Comparison of ENCODE assay signal across 19 mouse cellular contexts in the genomic region with DNA sequence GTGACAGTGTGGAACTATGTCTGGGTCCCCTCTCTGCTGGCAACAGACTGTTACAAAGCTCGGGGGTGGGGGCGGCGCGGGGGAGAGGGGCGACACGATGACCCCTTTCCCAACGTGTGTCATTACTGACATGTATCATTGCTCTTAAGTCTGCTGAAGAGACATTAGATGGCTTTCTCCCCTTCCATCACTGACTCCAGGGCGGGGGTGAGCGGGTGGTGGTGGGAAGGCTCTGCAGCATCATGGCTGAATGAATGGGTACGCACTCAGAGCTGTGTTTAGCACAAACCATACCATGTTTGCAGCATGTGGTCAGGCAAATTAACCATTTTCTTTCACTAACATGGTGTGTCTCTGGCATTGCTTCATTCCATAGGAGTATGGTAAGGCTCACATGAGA. TPM values are rescaled to one million over a fixed set of nuclear protein-coding genes. Genes with fewer than 3 reads are reported as not detected.
A peak's percentile ranks its signal among the peaks of the same experiment; 100 is the strongest.
DNase-seq lines count a peak whose midpoint lies in the region.
"Had no signal": no experiment of that assay in that cellular context is flagged by ENCODE, and none has a peak within 500 bp of the region (broad histone marks: within the 10 kb centered on the region; RNA-seq: fewer than 3 reads in every experiment).

No protein-coding gene starts in this region.

- peak; percentile 63 for DNase-seq in heart, adult 11 months
- no peak for DNase-seq in heart, postnatal 10 days
- peak; percentile 72 for DNase-seq in heart, embryonic 10.5 days (ENCODE audit: low spot score)
- DNase-seq in heart, postnatal 14 days: no peak
- DNase-seq: adrenal gland, adult 2 months; adrenal gland, adult 8-10 months; adrenal gland, postnatal 10 days; adrenal gland, postnatal 14 days; adrenal gland, postnatal 25 days; adrenal gland, postnatal 36 days; B cell, adult 2 months; cerebellum, adult 11 months; cerebellum, adult 11-12 months; cerebellum, adult 18-20 months had no signal

- 93% methylated on average over 10 of the region's 10 CpGs for WGBS in heart, embryonic 10.5 days

- H3K27ac ChIP-seq in heart, embryonic 10.5 days: no peak overlapping the region

- peaks cover 19% of the 10 kb centered on the region for H3K27me3 ChIP-seq in heart, embryonic 10.5 days (ENCODE audit: insufficient read depth, poor library complexity, severe bottlenecking)

- no peaks in the 10 kb centered on the region for H3K9me3 ChIP-seq in heart, embryonic 10.5 days

- no peak overlapping the region for H3K4me3 ChIP-seq in heart, embryonic 10.5 days

- intact Hi-C loops in heart, postnatal 10 days (cut with DNase I): no loop called here
- intact Hi-C loops in heart, postnatal 14 days (cut with DNase I): no loop called here

- H3K4me1 ChIP-seq in heart, embryonic 10.5 days: no peaks in the 10 kb centered on the region

- H3K36me3 ChIP-seq in heart, embryonic 10.5 days: no peaks in the 10 kb centered on the region
- H3K36me3 ChIP-seq: G1E had no signal

RNA-seq across cellular contexts. Expression of a gene that starts 43.3 kb away (rescaled TPM):
- total RNA-seq in heart, postnatal 10 days (2021): 10 to 100 TPM; 17.9 to 28.8 TPM
- 0.21 and 1.1 TPM in 2 replicates for polyA plus RNA-seq in heart, embryonic 10.5 days (2016; fragmentation: Nextera tagmentation; extraction: Ambion mirVana)
- 10 to 100 TPM; 29.2 to 32.2 TPM for total RNA-seq in heart, postnatal 14 days (2021)
- total RNA-seq: CH12.LX, MEL had no signal
- polyA plus RNA-seq: C2C12, G1E, Patski had no signal

Comparison
In these comparisons a context has a peak if more than half of its experiments do, and no peak if none do; other contexts are left out.
1. DNase-seq: peak in heart, adult 11 months (single experiment) and heart, embryonic 10.5 days (single experiment); none in heart, postnatal 10 days (0 of 2) and heart, postnatal 14 days (0 of 2).